Mouse (Mus musculus) thymus, adult 2 months (tissue): ENCODE measurements around the gene Ddr2. TPM values are rescaled to one million over a fixed set of nuclear protein-coding genes. Genes with fewer than 3 reads are reported as not detected.

Source experiments
- DNase-seq: peaks from one replicate; pipeline ENCODE4 v3.0.0; 2021
- H3K27ac ChIP-seq: fragments of 200-500 bp; 2 replicates; pipeline ENCODE4 v1.5.1; 2012; ENCODE audit warnings: low read length, control low read depth; ENCODE audit not compliant: control insufficient read depth, insufficient read depth
- H3K27me3 ChIP-seq: fragments of 200-500 bp; 2 replicates; pipeline ENCODE4 v1.6.1; 2012; ENCODE audit warnings: mild to moderate bottlenecking, low read length, moderate library complexity, mixed read lengths; ENCODE audit not compliant: control insufficient read depth, insufficient read depth
- H3K36me3 ChIP-seq: fragments of 200-500 bp; 2 replicates; pipeline ENCODE4 v1.6.1; 2012; ENCODE audit warnings: mild to moderate bottlenecking, low read length, moderate library complexity; ENCODE audit not compliant: control insufficient read depth, insufficient read depth
- H3K4me1 ChIP-seq: fragments of 200-500 bp; replicated peaks from 2 replicates; pipeline ENCODE4 v1.6.1; 2012; ENCODE audit warnings: low read length; ENCODE audit not compliant: control insufficient read depth, insufficient read depth
- H3K4me3 ChIP-seq: fragments of 200-500 bp; 2 replicates; pipeline ENCODE4 v1.5.1; 2012; ENCODE audit warnings: mild to moderate bottlenecking, low read length, control low read depth, moderate library complexity; ENCODE audit not compliant: control insufficient read depth, insufficient read depth
- CTCF ChIP-seq: fragments of 200-500 bp; IDR thresholded peaks from 2 replicates; pipeline ENCODE4 v1.5.1; 2012; ENCODE audit warnings: mild to moderate bottlenecking, control low read depth, low read length, moderate library complexity, borderline replicate concordance; ENCODE audit not compliant: control insufficient read depth, poor library complexity, insufficient read depth; ENCODE audit errors: extremely low read depth
- POLR2A ChIP-seq: fragments of 200-500 bp; IDR thresholded peaks from 2 replicates; pipeline ENCODE4 v1.6.1; 2012; ENCODE audit warnings: mild to moderate bottlenecking, low read length, control low read depth, moderate library complexity; ENCODE audit not compliant: control insufficient read depth, poor library complexity, insufficient read depth; ENCODE audit errors: extremely low read depth
- WGBS: fragments of 180-500 bp; shearing (Covaris S2); methylation state at CpG from one replicate; pipeline ENCODE4 v1.1.7; 2018; 5-methylcytosine and 5-hydroxymethylcytosine counted together
- polyA plus RNA-seq: library from polyadenylated mRNA; depleted of rRNA; stranded (reverse); fragments of >200 nt; gene quantifications from 2 replicates; pipeline ENCODE4 v1.2.3, GENCODE M21; 2012

Gene Ddr2
- polyA plus RNA-seq, 1 experiment = 4.2 TPM

DNA sequence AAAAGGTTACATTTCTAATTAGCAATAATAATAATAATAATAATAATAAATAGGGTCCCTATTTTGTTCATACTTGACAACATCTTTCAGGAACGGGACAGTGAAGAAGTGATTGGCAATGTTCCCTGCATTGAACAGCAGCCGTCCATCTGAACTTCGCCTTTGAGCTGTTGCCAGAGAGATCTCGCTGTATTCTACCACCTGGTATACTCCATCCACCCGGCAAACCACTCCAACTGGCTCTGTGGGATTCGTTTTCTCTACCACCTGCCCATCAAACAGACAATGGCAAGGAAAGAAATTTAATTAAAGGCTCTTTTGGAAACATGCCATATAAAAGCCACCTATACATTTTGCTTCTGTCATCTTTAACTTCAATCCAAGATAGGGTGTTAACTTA, 40.3 kb upstream of the Ddr2 start:
- Histone ChIP-seq H3K27me3 (no peaks in the 10 kb centered on the region), H3K27ac (no peak overlapping the region), H3K4me3 (no peak overlapping the region), H3K36me3 (peaks cover 4% of the 10 kb centered on the region; the same call in 1 of the 2 replicates), H3K4me1 (no peaks in the 10 kb centered on the region)
- 95% methylated on average over 6 of the region's 6 CpGs for WGBS
- TF ChIP-seq CTCF (no peak), POLR2A (no peak)
- no peak for DNase-seq

GRCm38 (mm10) chr1:170149756-170150155, 39.2 kb upstream of the Ddr2 start:
- WGBS = 90% methylated on average over 4 of the region's 4 CpGs
- no peak overlapping the region for H3K27ac ChIP-seq
- H3K36me3 ChIP-seq = peaks cover 4% of the 10 kb centered on the region; the same call in 1 of the 2 replicates
- H3K4me3 ChIP-seq = no peak overlapping the region
- H3K4me1 ChIP-seq = no peaks in the 10 kb centered on the region
- H3K27me3 ChIP-seq = no peaks in the 10 kb centered on the region
- no peak for DNase-seq
- TF ChIP-seq POLR2A (no peak), CTCF (no peak)

DNA sequence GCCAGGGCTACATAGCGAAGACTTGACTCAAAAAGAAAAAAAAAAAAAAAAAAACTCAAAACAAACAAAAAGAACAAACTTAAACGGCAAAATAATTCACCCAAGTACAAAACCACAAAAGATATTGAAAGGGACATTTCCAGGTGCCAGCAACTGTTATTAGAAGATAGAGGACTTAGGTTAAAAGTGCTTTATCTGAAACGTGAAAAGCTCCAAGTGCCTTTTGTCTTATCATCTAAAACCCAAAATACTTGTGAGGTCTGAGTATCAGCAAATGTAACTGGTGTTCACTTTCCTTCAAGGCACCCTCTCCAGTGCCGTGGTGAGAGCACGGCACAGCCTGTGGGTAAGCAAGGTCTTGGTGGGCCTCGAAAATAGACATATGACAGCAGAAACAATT, 38.0 kb upstream of the Ddr2 start:
- no peak for TF ChIP-seq POLR2A
- no peak for TF ChIP-seq CTCF
- WGBS = 90% methylated on average over 6 of the region's 6 CpGs
- no peak overlapping the region for H3K27ac ChIP-seq
- H3K36me3 ChIP-seq = peaks cover 4% of the 10 kb centered on the region; the same call in 1 of the 2 replicates
- no peaks in the 10 kb centered on the region for H3K4me1 ChIP-seq
- no peak for DNase-seq
- no peak overlapping the region for H3K4me3 ChIP-seq
- H3K27me3 ChIP-seq = no peaks in the 10 kb centered on the region

DNA sequence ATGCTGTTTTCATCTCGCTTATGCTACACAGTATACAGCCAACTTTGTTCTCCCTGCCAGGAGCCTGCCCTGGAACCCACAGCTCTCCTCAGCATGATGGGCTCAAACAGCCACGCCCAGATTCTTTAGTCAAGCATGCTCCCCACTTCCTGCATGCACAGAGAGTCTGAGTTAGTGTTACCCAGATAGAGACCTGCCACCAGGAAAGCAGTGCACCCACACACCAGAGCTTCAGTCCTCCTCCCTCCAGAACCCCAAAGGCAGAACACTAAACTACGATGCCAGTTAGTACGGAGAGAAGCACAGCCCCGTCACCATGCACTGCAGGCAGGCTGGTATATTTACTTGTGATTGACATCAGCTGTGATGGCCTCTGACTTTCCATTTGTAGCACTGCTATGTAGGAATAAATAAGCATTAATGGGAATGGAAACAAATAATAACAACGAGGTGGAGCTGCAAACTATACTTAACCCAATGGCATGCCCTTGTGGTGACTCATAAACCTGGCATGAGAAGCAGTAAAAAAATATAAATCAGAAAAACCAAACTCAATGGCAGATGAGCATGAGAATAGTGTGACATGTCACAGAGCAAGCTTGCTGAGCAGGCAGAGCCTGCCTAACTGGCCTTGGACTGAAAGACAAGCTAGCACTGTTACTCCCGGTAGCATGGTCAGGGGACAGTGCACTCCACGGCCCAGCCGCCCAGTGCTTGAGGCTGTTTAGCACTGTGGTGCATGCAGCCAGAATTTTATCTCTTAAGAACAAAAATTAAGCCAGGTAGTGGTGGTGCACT, 37.3 kb upstream of the Ddr2 start:
- Histone ChIP-seq H3K4me3 (no peak overlapping the region), H3K27ac (no peak overlapping the region), H3K27me3 (no peaks in the 10 kb centered on the region), H3K4me1 (no peaks in the 10 kb centered on the region), H3K36me3 (peaks cover 4% of the 10 kb centered on the region; the same call in 1 of the 2 replicates)
- TF ChIP-seq POLR2A = no peak
- TF ChIP-seq CTCF = no peak
- peak; percentile 23 for DNase-seq
- 80% methylated on average over 9 of the region's 9 CpGs for WGBS

GRCm38 (mm10) chr1:170145606-170146005, 35.0 kb upstream of the Ddr2 start:
- Histone ChIP-seq H3K36me3 (peaks cover 4% of the 10 kb centered on the region; the same call in 1 of the 2 replicates), H3K27ac (no peak overlapping the region), H3K4me1 (no peaks in the 10 kb centered on the region), H3K4me3 (no peak overlapping the region), H3K27me3 (no peaks in the 10 kb centered on the region)
- TF ChIP-seq POLR2A (no peak), CTCF (no peak)
- 94% methylated on average over 4 of the region's 4 CpGs for WGBS
- no peak for DNase-seq

DNA sequence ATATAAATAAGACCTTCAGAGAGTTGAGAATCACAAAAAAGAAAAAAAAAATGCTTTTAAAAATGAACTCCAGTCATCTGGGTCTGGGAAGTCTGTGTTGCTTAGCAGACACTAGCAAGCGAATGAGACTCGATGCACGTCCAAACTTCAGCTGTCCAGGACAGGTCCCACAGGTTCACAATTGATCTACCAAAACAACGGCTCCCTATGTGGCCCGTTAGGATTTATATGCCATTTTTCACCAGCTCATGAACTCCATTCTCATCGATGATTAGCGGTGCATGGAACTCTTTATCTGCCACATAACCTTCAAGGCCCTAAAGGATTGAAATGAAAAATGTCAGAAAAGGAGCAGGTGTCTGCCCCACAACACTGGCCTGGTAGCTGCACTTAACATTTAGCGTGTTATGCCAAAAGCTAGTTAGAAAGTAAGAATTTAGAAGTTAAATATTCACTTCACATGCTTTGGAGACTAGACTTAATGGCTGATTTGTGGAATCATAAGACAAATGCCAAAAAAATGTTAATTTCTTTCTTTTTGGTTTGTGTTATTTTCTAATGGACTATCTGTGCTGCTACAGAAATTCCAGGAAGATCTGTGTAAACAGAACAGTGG, 31.8 kb upstream of the Ddr2 start:
- Histone ChIP-seq H3K27me3 (no peaks in the 10 kb centered on the region), H3K4me3 (no peak overlapping the region), H3K27ac (no peak overlapping the region), H3K4me1 (no peaks in the 10 kb centered on the region), H3K36me3 (no peaks in the 10 kb centered on the region)
- no peak for DNase-seq
- no peak for TF ChIP-seq POLR2A
- TF ChIP-seq CTCF = no peak
- 97% methylated on average over 8 of the region's 8 CpGs for WGBS

- DNase-seq = no peak
- no peaks in the 10 kb centered on the region for H3K27me3 ChIP-seq
- TF ChIP-seq CTCF = no peak
- no peak for TF ChIP-seq POLR2A
- no peaks in the 10 kb centered on the region for H3K36me3 ChIP-seq
- H3K4me1 ChIP-seq = no peaks in the 10 kb centered on the region
- H3K27ac ChIP-seq = no peak overlapping the region
- 99% methylated on average over 5 of the region's 5 CpGs for WGBS
- H3K4me3 ChIP-seq = no peak overlapping the region
Observed at GRCm38 (mm10) chr1:170141626-170142025, 31.1 kb upstream of the Ddr2 start.
